Mouse (Mus musculus) heart, embryonic 16.5 days (tissue): Measurements from ENCODE around the gene AC109138.7. TPM values are rescaled to one million over a fixed set of nuclear protein-coding genes. Genes with fewer than 3 reads are reported as not detected.

Source experiments
- ATAC-seq: fragments of 200-750 bp; cut with Nextera tagmentation; replicated peaks from 2 replicates; pipeline ENCODE4 v1.8.0; 2017; ENCODE audit warnings: moderate number of reproducible peaks; ENCODE audit not compliant: insufficient read depth, low FRiP score; ENCODE audit errors: extremely low read depth
- H3K27ac ChIP-seq: fragments of 300-500 bp; sonication (generic); 2 replicates; pipeline ENCODE4 v1.5.1; 2014; ENCODE audit warnings: mild to moderate bottlenecking, low read length, control low read depth, moderate library complexity
- H3K27me3 ChIP-seq: fragments of 300-500 bp; sonication (generic); 2 replicates; pipeline ENCODE4 v1.6.1; 2014; ENCODE audit warnings: low read length, mixed read lengths; ENCODE audit not compliant: control insufficient read depth, insufficient read depth
- H3K36me3 ChIP-seq: fragments of 300-500 bp; sonication (generic); 2 replicates; pipeline ENCODE4 v1.6.1; 2014; ENCODE audit not compliant: control insufficient read depth, insufficient read depth
- H3K4me1 ChIP-seq: fragments of 300-500 bp; sonication (generic); 2 replicates; pipeline ENCODE4 v1.6.1; 2014; ENCODE audit warnings: low read length, mixed read lengths; ENCODE audit not compliant: control insufficient read depth, insufficient read depth
- H3K4me2 ChIP-seq: fragments of 300-500 bp; sonication (generic); 2 replicates; pipeline ENCODE4 v1.6.1; 2014; ENCODE audit warnings: low read depth, mild to moderate bottlenecking, control low read depth, low read length
- H3K4me3 ChIP-seq: fragments of 300-500 bp; sonication (generic); 2 replicates; pipeline ENCODE4 v1.5.1; 2014; ENCODE audit warnings: mild to moderate bottlenecking, control low read depth, low read length
- H3K9ac ChIP-seq: fragments of 300-500 bp; sonication (generic); 2 replicates; pipeline ENCODE4 v1.6.1; 2014; ENCODE audit warnings: low read length, control low read depth
- H3K9me3 ChIP-seq: fragments of 300-500 bp; sonication (generic); replicated peaks from 2 replicates; pipeline ENCODE4 v1.6.1; 2016; ENCODE audit warnings: low read length; ENCODE audit not compliant: control insufficient read depth
- whole genome bisulfite sequencing: fragments of 180-500 bp; shearing (Covaris S2); extraction: QIAGEN DNeasy Blood & Tissue Kit; methylation state at CpG from one replicate; pipeline ENCODE4 v1.1.7; 2014; 5-methylcytosine and 5-hydroxymethylcytosine counted together
- polyA plus RNA-seq: library from polyadenylated mRNA; unstranded; fragments of >200 nt; fragmentation: Nextera tagmentation; extraction: Ambion mirVana; gene quantifications from 2 replicates; pipeline ENCODE4 v1.2.1, GENCODE M21; 2015

Gene AC109138.7
- polyA plus RNA-seq, 1 experiment from 2014 or later = not detected

DNA sequence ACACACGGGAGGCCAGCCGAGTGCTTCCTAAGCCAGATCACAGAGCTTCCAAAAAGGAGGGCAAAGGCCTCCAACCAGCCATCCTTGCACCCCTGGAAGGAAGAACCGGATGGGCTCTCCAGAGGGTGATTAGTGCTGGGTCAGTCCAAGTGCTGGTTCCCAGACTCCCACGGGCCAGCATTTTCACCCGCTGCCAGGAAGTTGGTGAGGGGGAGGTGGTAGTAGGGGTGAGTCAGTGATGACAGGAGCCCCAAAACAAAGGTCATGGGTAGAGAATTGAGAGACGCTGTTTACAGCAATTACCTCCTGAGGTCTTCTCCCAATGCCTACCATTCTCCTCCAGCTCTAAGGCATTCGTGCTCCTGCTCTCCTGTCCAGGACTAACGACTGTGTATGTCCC, 16.3 kb downstream of the AC109138.7 start:
- H3K27me3 ChIP-seq = peaks cover 5% of the 10 kb centered on the region; the same call in 1 of the 2 replicates
- H3K9me3 ChIP-seq = no peaks in the 10 kb centered on the region
- no peaks in the 10 kb centered on the region for H3K36me3 ChIP-seq
- H3K4me2 ChIP-seq = no peak overlapping the region
- no peak overlapping the region for H3K4me3 ChIP-seq
- H3K9ac ChIP-seq = no peak overlapping the region
- no peak overlapping the region for H3K27ac ChIP-seq
- 55% methylated on average over 8 of the region's 8 CpGs for WGBS
- no peak for ATAC-seq
- peaks cover 8% of the 10 kb centered on the region for H3K4me1 ChIP-seq

DNA sequence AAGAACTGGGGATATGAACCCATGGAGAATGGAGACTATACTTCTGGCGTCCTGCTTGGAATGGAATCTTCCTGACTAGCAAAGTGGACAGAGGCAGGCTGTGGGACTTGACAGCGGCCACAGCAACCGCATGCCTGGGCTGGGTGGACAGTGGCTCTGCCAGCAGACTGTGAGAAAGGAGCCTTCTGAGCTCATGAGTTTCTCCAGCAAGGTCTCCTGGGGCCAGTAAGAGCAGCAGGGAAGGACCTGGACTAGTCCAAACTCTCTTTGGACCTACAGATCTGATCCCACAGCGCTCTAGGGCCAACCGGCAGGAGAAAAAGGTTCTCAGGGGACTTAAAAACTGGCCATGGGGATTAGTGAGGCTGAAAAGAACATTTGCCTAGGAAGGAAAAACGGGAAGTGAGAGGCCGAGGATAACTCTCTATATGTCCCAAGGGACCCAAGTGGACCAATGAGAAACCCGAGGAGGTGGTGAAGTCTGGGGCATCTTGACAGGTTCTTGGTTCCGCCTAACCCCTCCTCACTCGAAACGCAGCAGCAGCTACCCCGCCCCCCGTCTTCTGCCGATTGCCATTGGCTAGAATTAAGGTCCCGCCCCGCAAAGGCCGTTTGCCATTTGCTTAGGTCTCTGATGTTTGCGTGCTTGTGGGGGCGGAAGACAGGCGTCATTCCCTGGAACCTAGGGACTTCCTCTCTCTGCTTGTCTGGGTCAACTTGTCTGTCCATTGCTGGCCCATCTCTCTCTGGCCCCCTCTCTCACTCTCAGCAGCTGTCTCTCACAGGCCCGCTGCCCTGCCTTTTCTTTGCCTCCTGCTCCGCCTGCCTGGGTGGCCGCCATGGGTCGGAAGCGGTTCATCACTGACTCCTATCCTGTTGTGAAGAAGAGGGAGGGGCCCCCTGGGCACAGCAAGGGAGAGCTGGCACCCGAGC, 17.4 kb downstream of the AC109138.7 start, which contains the start of gene Pold4:
Pold4 (plus strand) TSS at position 647 of the 933 bp plus-strand sequence.
- Histone ChIP-seq H3K4me3 (peak within 1 kb of the TSS; percentile 70), H3K36me3 (no peaks in the 10 kb centered on the region), H3K27me3 (no peaks in the 10 kb centered on the region; the same call in 1 of the 2 replicates), H3K4me2 (peak within 1 kb of the TSS; percentile 82), H3K9ac (peak within 1 kb of the TSS; percentile 78), H3K27ac (peak within 1 kb of the TSS; percentile 88), H3K9me3 (no peaks in the 10 kb centered on the region), H3K4me1 (peaks cover 8% of the 10 kb centered on the region)
- WGBS = 8% methylated on average over 26 of the region's 26 CpGs
- ATAC-seq = peak; percentile 91

DNA sequence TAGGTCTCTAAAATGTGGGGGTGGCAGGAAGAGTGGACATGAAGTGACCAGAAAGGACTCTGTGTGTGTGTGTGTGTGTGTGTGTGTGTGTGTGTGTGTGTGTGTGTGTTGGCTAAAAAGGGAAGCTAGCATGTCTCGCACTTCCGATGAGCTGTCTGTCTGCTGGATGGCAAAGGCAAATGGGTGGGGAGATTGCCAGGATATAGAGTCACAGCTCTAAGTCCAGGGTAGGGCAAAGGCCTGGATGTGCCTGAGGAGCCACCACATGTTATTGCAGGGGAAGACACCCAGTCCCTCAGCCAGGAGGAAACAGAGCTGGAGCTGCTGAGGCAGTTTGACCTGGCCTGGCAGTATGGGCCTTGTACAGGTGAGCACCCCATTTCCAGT, 18.0 kb downstream of the AC109138.7 start:
- Histone ChIP-seq H3K4me2 (peak overlapping the region; percentile 82), H3K9me3 (no peaks in the 10 kb centered on the region), H3K27ac (peak overlapping the region; percentile 88), H3K36me3 (no peaks in the 10 kb centered on the region), H3K4me3 (peak overlapping the region; percentile 70), H3K4me1 (peaks cover 8% of the 10 kb centered on the region), H3K27me3 (no peaks in the 10 kb centered on the region; the same call in 1 of the 2 replicates), H3K9ac (peak overlapping the region; percentile 78)
- no peak for ATAC-seq
- WGBS = 4% methylated on average over 2 of the region's 2 CpGs

DNA sequence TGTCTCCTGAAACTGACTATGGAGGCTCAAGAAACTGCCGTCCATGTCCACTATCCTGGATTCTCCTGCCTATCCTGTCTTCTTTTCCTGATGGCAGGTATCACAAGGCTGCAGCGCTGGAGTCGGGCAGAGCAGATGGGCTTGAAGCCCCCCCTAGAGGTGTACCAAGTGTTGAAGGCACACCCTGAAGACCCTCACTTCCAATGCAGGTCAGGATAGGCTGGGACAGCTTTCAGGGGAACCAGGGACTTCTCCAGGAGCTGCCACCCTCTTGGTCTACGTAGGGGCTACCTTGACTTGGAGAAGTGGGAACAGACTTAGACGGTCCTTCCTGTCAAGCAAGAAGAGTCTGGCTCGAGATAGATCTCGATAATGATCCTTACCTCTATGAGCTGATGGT, 18.5 kb downstream of the AC109138.7 start:
- no peaks in the 10 kb centered on the region; the same call in 1 of the 2 replicates for H3K27me3 ChIP-seq
- H3K4me2 ChIP-seq = peak overlapping the region; percentile 82; the same call in 1 of the 2 replicates
- no peaks in the 10 kb centered on the region for H3K36me3 ChIP-seq
- peak overlapping the region; percentile 78 for H3K9ac ChIP-seq
- 76% methylated on average over 7 of the region's 7 CpGs for WGBS
- H3K9me3 ChIP-seq = no peaks in the 10 kb centered on the region
- ATAC-seq = no peak
- peaks cover 8% of the 10 kb centered on the region for H3K4me1 ChIP-seq
- H3K27ac ChIP-seq = no peak overlapping the region
- no peak overlapping the region for H3K4me3 ChIP-seq

DNA sequence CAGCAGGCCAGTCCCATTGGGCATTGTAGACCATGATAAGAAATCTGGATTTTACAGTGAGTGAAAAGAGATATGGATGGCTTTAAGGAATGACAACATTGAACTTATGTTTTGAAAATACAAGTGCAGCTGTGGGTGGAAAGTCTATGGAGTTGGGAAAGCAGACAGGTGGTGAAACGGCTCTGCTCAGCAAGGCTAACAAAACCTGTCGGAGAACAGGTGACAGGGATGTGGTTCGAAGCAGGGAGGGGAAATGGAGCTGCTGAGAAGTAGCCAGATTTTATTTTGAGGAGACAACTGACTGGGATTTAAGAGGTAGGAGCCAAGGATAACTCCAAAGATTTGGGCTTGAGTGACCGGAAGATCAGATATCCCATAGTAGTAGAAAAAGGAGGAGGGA, 20.4 kb downstream of the AC109138.7 start:
- Histone ChIP-seq H3K27ac (no peak overlapping the region), H3K9ac (no peak overlapping the region), H3K4me3 (no peak overlapping the region), H3K4me2 (no peak overlapping the region), H3K36me3 (no peaks in the 10 kb centered on the region), H3K4me1 (peaks cover 8% of the 10 kb centered on the region), H3K9me3 (no peaks in the 10 kb centered on the region), H3K27me3 (no peaks in the 10 kb centered on the region)
- ATAC-seq = no peak
- 59% methylated on average over 4 of the region's 4 CpGs for WGBS

DNA sequence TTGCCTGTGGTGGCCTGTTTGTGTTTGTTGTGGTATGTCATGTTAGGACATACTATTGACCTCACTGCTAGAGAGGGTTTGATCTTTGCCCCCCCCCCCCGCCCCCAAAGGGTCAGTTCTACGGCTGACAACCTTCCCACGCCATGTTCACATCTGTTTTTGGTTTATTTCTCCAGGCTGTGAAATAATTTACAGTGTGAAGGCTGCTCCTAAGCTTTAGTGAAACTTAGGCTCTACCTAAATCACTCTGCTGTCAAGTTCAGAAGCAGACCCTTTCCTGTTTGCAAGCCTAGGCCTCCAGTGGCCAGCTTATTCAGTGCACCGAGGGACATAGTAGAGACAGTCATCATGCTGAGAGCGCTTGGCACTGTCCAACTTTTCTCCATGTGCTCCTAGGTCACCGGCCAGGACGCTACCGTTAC, 26.1 kb downstream of the AC109138.7 start:
- H3K4me2 ChIP-seq = no peak overlapping the region
- no peak for ATAC-seq
- 68% methylated on average over 8 of the region's 8 CpGs for WGBS

DNA sequence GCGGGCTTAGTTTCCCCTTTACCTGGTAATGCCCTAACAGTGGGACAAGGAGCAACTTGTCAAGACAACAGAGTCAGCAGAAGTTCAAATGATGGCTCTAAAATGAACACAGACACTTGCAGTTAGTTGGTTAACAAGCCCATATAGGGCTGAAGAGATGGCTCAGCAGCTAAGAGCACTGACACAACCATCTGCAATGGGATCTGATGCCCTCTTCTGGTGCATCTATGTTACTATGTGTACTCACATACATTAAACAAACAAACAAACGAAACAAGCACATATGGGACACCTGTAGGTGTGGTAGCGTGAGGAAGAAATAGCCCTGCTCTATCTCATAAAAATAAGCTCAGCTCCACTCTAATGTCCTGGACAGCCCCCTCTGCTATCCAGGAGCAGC, 28.3 kb downstream of the AC109138.7 start:
- 63% methylated on average over 3 of the region's 3 CpGs for WGBS

More for the DNA sequence above, 26.1 kb downstream of the AC109138.7 start:
- Histone ChIP-seq H3K4me1 (no peaks in the 10 kb centered on the region), H3K36me3 (no peaks in the 10 kb centered on the region), H3K9me3 (no peaks in the 10 kb centered on the region), H3K27me3 (no peaks in the 10 kb centered on the region), H3K27ac (no peak overlapping the region), H3K9ac (no peak overlapping the region), H3K4me3 (no peak overlapping the region)

DNA sequence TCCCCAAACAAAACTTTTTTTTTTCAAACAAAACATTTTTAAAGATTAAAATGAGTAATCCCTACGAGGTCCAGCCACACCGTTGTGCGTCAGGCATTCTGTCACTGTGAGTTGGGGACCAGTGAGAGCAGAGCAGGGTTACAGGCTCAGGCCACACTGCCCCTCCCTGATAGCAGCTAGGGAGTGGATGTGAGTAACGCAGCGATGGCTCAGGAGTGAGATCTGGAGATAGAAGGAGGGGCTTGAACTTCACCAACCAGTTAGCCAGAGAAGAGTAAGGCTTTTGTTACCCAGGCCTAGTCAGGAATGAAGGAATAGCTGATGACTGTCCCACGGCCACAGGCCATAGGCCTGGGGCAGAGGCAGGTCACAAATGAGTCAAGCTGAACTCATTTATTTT, 30.6 kb downstream of the AC109138.7 start:
- Histone ChIP-seq H3K9me3 (no peaks in the 10 kb centered on the region), H3K4me3 (no peak overlapping the region), H3K27me3 (no peaks in the 10 kb centered on the region), H3K9ac (no peak overlapping the region), H3K4me1 (no peaks in the 10 kb centered on the region), H3K4me2 (no peak overlapping the region), H3K36me3 (no peaks in the 10 kb centered on the region), H3K27ac (no peak overlapping the region)
- ATAC-seq = no peak
- 80% methylated on average over 6 of the region's 6 CpGs for WGBS

More for the DNA sequence above, 28.3 kb downstream of the AC109138.7 start:
- Histone ChIP-seq H3K9me3 (no peaks in the 10 kb centered on the region), H3K9ac (no peak overlapping the region), H3K27ac (no peak overlapping the region), H3K36me3 (no peaks in the 10 kb centered on the region), H3K4me1 (no peaks in the 10 kb centered on the region), H3K4me2 (no peak overlapping the region), H3K27me3 (no peaks in the 10 kb centered on the region), H3K4me3 (no peak overlapping the region)
- no peak for ATAC-seq

DNA sequence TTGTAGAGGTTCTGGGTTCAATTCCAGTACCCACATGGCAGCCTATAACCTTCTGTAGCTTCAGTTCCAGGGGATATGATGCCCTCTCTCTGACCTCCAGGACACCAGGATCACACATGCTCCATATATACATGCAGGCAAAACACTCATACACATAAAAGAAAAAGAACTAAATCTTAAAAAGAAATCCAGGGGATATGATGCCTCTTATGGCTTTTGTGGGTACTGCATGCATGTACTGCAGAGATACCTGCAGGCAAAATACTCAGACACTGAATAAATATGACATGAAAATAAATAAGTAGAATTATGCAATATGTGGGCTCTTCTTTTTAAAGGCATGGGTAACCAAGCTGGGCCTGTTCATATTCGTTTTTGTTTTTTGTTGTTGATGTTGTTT, 32.9 kb downstream of the AC109138.7 start:
- Histone ChIP-seq H3K27ac (no peak overlapping the region), H3K4me2 (no peak overlapping the region), H3K27me3 (no peaks in the 10 kb centered on the region), H3K9me3 (no peaks in the 10 kb centered on the region), H3K4me1 (no peaks in the 10 kb centered on the region), H3K36me3 (no peaks in the 10 kb centered on the region), H3K9ac (no peak overlapping the region), H3K4me3 (no peak overlapping the region)
- ATAC-seq = no peak
- WGBS = 46% methylated on average over 1 of the region's 1 CpGs
